8 mouse cellular contexts compared by ENCODE assay signal in the genomic region with DNA sequence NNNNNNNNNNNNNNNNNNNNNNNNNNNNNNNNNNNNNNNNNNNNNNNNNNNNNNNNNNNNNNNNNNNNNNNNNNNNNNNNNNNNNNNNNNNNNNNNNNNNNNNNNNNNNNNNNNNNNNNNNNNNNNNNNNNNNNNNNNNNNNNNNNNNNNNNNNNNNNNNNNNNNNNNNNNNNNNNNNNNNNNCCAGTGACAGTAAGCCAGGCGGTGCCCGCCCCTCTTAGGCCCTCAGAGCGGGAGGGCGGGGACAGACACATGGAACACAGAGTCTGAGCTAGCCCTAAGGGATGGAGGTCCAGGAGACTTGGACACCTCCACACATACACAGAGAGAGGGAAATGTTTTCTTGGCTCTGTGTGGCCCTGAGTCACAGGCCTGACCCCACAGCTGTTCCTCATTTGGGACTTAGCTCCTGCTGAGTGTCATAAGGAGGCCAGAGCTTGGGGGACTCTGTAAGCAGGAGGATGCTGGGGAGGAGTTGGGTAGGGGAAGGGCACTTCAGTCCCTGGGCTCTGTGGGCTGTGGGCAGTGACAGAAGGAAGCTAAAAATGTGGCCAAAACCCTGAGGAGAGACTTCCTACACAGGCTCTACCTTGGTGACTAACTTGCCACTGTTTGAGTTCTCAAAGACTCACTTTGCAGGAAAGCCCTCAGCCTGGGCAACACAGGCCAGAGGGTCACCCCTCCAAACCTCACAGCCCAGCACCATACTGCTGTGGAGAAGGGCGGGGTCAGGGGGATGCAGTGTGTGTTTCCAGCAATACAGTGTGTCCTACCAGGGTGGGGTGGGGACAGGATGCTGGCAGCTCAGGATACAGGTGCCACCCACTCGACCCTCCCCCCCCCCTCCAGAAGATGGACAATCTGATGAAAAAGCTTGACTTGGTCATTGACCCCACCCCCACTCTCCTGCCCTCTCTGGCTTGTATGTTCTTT. TPM values are rescaled to one million over a fixed set of nuclear protein-coding genes. Genes with fewer than 3 reads are reported as not detected.
A peak's percentile ranks its signal among the peaks of the same experiment; 100 is the strongest.
DNase-seq lines count a peak whose midpoint lies in the region; ATAC-seq lines count a peak whose summit lies in the region.

No protein-coding gene starts in this region.

- intact Hi-C loops in left cerebral cortex, postnatal 4 days (cut with DNase I) = no loop called here

- ATAC-seq in heart, embryonic 11.5 days (replicated peaks; ENCODE audit: insufficient number of reproducible peaks, low FRiP score, low TSS enrichment) = peak; percentile 83
- ATAC-seq in limb, embryonic 13.5 days (ENCODE audit: low FRiP score, low read depth) = peak; percentile 46; the same call in 1 of the 2 replicates
- 0 out of 2 replicates have a peak, but pooled peaks have one; percentile 24 for ATAC-seq in midbrain, embryonic 14.5 days (ENCODE audit: low FRiP score, low TSS enrichment)

- H3K36me3 ChIP-seq in heart, embryonic 11.5 days (ENCODE audit: control insufficient read depth, insufficient read depth, low read length) = no peaks in the 10 kb centered on the region
- no peaks in the 10 kb centered on the region for H3K36me3 ChIP-seq in limb, embryonic 13.5 days
- no peaks in the 10 kb centered on the region for H3K36me3 ChIP-seq in midbrain, embryonic 14.5 days (ENCODE audit: control insufficient read depth, insufficient read depth, low read length)

- DNase-seq in kidney, postnatal 4 days = peak; percentile 44 to 55
- no peak for DNase-seq in kidney, postnatal 36 days
- DNase-seq in c-Kit-positive CD71-positive TER-119-positive erythroid progenitor cells, embryonic 14.5 days (ENCODE audit: low spot score) = peak; percentile 80
- no peak for DNase-seq in midbrain, embryonic 14.5 days
- no peak for DNase-seq in thymus, adult 18-20 months
- DNase-seq in left cerebral cortex, postnatal 4 days = no peak

- no peak overlapping the region for H3K9ac ChIP-seq in heart, embryonic 11.5 days (ENCODE audit: low read depth, low read length)
- peak overlapping the region; percentile 50; the same call in 1 of the 2 replicates for H3K9ac ChIP-seq in limb, embryonic 13.5 days
- no peak overlapping the region for H3K9ac ChIP-seq in midbrain, embryonic 14.5 days (replicated peaks; ENCODE audit: low read length)

- no peaks in the 10 kb centered on the region for H3K27me3 ChIP-seq in heart, embryonic 11.5 days (ENCODE audit: control insufficient read depth, insufficient read depth, low read length)
- no peaks in the 10 kb centered on the region for H3K27me3 ChIP-seq in limb, embryonic 13.5 days
- no peaks in the 10 kb centered on the region for H3K27me3 ChIP-seq in midbrain, embryonic 14.5 days (ENCODE audit: control insufficient read depth, insufficient read depth, low read length)

- H3K9me3 ChIP-seq in heart, embryonic 11.5 days (replicated peaks; ENCODE audit: control insufficient read depth, low read length) = no peaks in the 10 kb centered on the region
- no peaks in the 10 kb centered on the region for H3K9me3 ChIP-seq in limb, embryonic 13.5 days
- no peaks in the 10 kb centered on the region for H3K9me3 ChIP-seq in midbrain, embryonic 14.5 days (ENCODE audit: control insufficient read depth, low read length)

- 48% methylated on average over 6 of the region's 6 CpGs for WGBS in heart, embryonic 11.5 days (ENCODE audit: insufficient replicate concordance)
- WGBS in limb, embryonic 13.5 days = 38% methylated on average over 6 of the region's 6 CpGs
- WGBS in midbrain, embryonic 14.5 days = 74% methylated on average over 6 of the region's 6 CpGs

- H3K4me3 ChIP-seq in heart, embryonic 11.5 days (ENCODE audit: low read depth, low read length) = no peak overlapping the region
- no peak overlapping the region for H3K4me3 ChIP-seq in limb, embryonic 13.5 days
- no peak overlapping the region for H3K4me3 ChIP-seq in midbrain, embryonic 14.5 days (replicated peaks; ENCODE audit: low read depth, low read length)

- peak overlapping the region; percentile 34; the same call in 1 of the 2 replicates for H3K4me2 ChIP-seq in heart, embryonic 11.5 days
- H3K4me2 ChIP-seq in limb, embryonic 13.5 days (replicated peaks) = no peak overlapping the region
- H3K4me2 ChIP-seq in midbrain, embryonic 14.5 days (ENCODE audit: low read length) = no peak overlapping the region

- peak overlapping the region; percentile 72 for H3K27ac ChIP-seq in heart, embryonic 11.5 days (ENCODE audit: low read depth, low read length)
- no peak overlapping the region for H3K27ac ChIP-seq in limb, embryonic 13.5 days
- no peak overlapping the region for H3K27ac ChIP-seq in midbrain, embryonic 14.5 days (replicated peaks; ENCODE audit: low read depth, low read length)

- H3K4me1 ChIP-seq in heart, embryonic 11.5 days (ENCODE audit: control insufficient read depth, insufficient read depth, low read length) = peaks cover 20% of the 10 kb centered on the region
- peaks cover 10% of the 10 kb centered on the region for H3K4me1 ChIP-seq in limb, embryonic 13.5 days
- H3K4me1 ChIP-seq in midbrain, embryonic 14.5 days (ENCODE audit: control insufficient read depth, insufficient read depth, low read length) = no peaks in the 10 kb centered on the region

RNA-seq across cellular contexts. Expression of gene Capn5, which starts 6.7 kb away (rescaled TPM):
- polyA plus RNA-seq in heart, embryonic 11.5 days (2014; fragmentation: Nextera tagmentation; extraction: Ambion mirVana) = 5.8 and 6.4 TPM in 2 replicates
- 5.5 and 5.6 TPM in 2 replicates for polyA plus RNA-seq in limb, embryonic 13.5 days (2015; fragmentation: Nextera tagmentation; extraction: Ambion mirVana)
- polyA plus RNA-seq in midbrain, embryonic 14.5 days (2014; fragmentation: Nextera tagmentation; extraction: Ambion mirVana) = 9.8 and 9.9 TPM in 2 replicates
- total RNA-seq in left cerebral cortex, postnatal 4 days (2021) = 10 to 100 TPM; 51.0 to 52.2 TPM

RNA-seq across cellular contexts. Expression of gene Omp, which starts 26.1 kb away (rescaled TPM):
- polyA plus RNA-seq in heart, embryonic 11.5 days (2014; fragmentation: Nextera tagmentation; extraction: Ambion mirVana) = 0.37 and 0.47 TPM in 2 replicates
- polyA plus RNA-seq in limb, embryonic 13.5 days (2015; fragmentation: Nextera tagmentation; extraction: Ambion mirVana) = 0.25 and 0.37 TPM in 2 replicates
- polyA plus RNA-seq in midbrain, embryonic 14.5 days (2014; fragmentation: Nextera tagmentation; extraction: Ambion mirVana) = 0.29 and 0.43 TPM in 2 replicates
- total RNA-seq in left cerebral cortex, postnatal 4 days (2021) = 1 to 10 TPM; 1.4 to 2.1 TPM

RNA-seq across cellular contexts. Expression of gene B3gnt6, which starts 27.9 kb away (rescaled TPM):
- 0.21 TPM in 1 of 2 replicates, not detected in the other for polyA plus RNA-seq in heart, embryonic 11.5 days (2014; fragmentation: Nextera tagmentation; extraction: Ambion mirVana)
- not detected in 2 replicates for polyA plus RNA-seq in limb, embryonic 13.5 days (2015; fragmentation: Nextera tagmentation; extraction: Ambion mirVana)
- 0.12 and 0.32 TPM in 2 replicates for polyA plus RNA-seq in midbrain, embryonic 14.5 days (2014; fragmentation: Nextera tagmentation; extraction: Ambion mirVana)
- under 1 TPM; 0.16 to 0.28 TPM for total RNA-seq in left cerebral cortex, postnatal 4 days (2021)

RNA-seq across cellular contexts. Expression of gene Myo7a, which starts 52.1 kb away (rescaled TPM):
- polyA plus RNA-seq in heart, embryonic 11.5 days (2014; fragmentation: Nextera tagmentation; extraction: Ambion mirVana) = 8.4 and 11.9 TPM in 2 replicates
- 11.0 and 12.2 TPM in 2 replicates for polyA plus RNA-seq in limb, embryonic 13.5 days (2015; fragmentation: Nextera tagmentation; extraction: Ambion mirVana)
- polyA plus RNA-seq in midbrain, embryonic 14.5 days (2014; fragmentation: Nextera tagmentation; extraction: Ambion mirVana) = 20.3 and 21.0 TPM in 2 replicates
- 10 to 100 TPM; 17.8 to 18.7 TPM for total RNA-seq in left cerebral cortex, postnatal 4 days (2021)

Comparison
In these comparisons a context has a peak if more than half of its experiments do, and no peak if none do; other contexts are left out.
1. DNase-seq: peak in kidney, postnatal 4 days (2 of 2) and c-Kit-positive CD71-positive TER-119-positive erythroid progenitor cells, embryonic 14.5 days (single experiment); none in kidney, postnatal 36 days (0 of 2), midbrain, embryonic 14.5 days (single experiment), thymus, adult 18-20 months (0 of 2) and left cerebral cortex, postnatal 4 days (single experiment).
2. ATAC-seq: peak in every context shown above with its lines; median percentile 83 in heart, embryonic 11.5 days; 46 in limb, embryonic 13.5 days; 24 in midbrain, embryonic 14.5 days.